Mouse (Mus musculus): ENCODE results near the gene Phf11d.
"Not testable (repeated sequence)": the region's sequence is repeated elsewhere in the genome, so short reads cannot be mapped to it uniquely, and the experiment has no call there.

Gene Phf11d

GRCm38 (mm10) chr14:59365244-59365644, at the start of gene Phf11d:
Gene Phf11d (minus strand): TSS chr14:59365470.
- DNase-seq (ENCODE audit: extremely low read depth, insufficient read length, low spot score) = peak; percentile 61

GRCm38 (mm10) chr14:59414979-59415378, 49.7 kb upstream of the Phf11d start:
- not testable (repeated sequence) for DNase-seq (ENCODE audit: extremely low read depth, insufficient read length, low spot score)

- no peak for DNase-seq (ENCODE audit: extremely low read depth, insufficient read length, low spot score)
Observed at GRCm38 (mm10) chr14:59396999-59397398, 31.7 kb upstream of the Phf11d start.

GRCm38 (mm10) chr14:59395281-59395680, 30.0 kb upstream of the Phf11d start, which contains the start of gene Phf11c:
Gene Phf11c (minus strand): TSS chr14:59395381.
- DNase-seq (ENCODE audit: extremely low read depth, insufficient read length, low spot score) = no peak

GRCm38 (mm10) chr14:59390181-59390580, 24.9 kb upstream of the Phf11d start:
- not testable (repeated sequence) for DNase-seq (ENCODE audit: extremely low read depth, insufficient read length, low spot score)

- no peak for DNase-seq (ENCODE audit: extremely low read depth, insufficient read length, low spot score)
Observed at GRCm38 (mm10) chr14:59389532-59389931, 24.3 kb upstream of the Phf11d start.

- DNase-seq (ENCODE audit: extremely low read depth, insufficient read length, low spot score) = no peak
Observed at GRCm38 (mm10) chr14:59370348-59371068, 5.2 kb upstream of the Phf11d start.

GRCm38 (mm10) chr14:59366386-59367105, 1.3 kb upstream of the Phf11d start:
- DNase-seq (ENCODE audit: extremely low read depth, insufficient read length, low spot score) = no peak

- peak; percentile 4 for DNase-seq (ENCODE audit: extremely low read depth, insufficient read length, low spot score)
Observed at GRCm38 (mm10) chr14:59341189-59341588, 24.1 kb downstream of the Phf11d start, which contains the start of gene Phf11b. Gene Phf11b (minus strand): TSS chr14:59341351.

- DNase-seq (ENCODE audit: extremely low read depth, insufficient read length, low spot score) = no peak
Observed at GRCm38 (mm10) chr14:59339541-59339940, 25.7 kb downstream of the Phf11d start.

- not testable (repeated sequence) for DNase-seq (ENCODE audit: extremely low read depth, insufficient read length, low spot score)
Observed at GRCm38 (mm10) chr14:59336056-59336455, 29.2 kb downstream of the Phf11d start.

GRCm38 (mm10) chr14:59330499-59330898, 34.8 kb downstream of the Phf11d start:
- DNase-seq (ENCODE audit: extremely low read depth, insufficient read length, low spot score) = not testable (repeated sequence)

- not testable (repeated sequence) for DNase-seq (ENCODE audit: extremely low read depth, insufficient read length, low spot score)
Observed at GRCm38 (mm10) chr14:59319970-59320369, 45.3 kb downstream of the Phf11d start.

GRCm38 (mm10) chr14:59319036-59319435, 46.2 kb downstream of the Phf11d start:
- DNase-seq (ENCODE audit: extremely low read depth, insufficient read length, low spot score) = not testable (repeated sequence)
